Mouse (Mus musculus): ENCODE measurements around the gene Vps37c. TPM values are rescaled to one million over a fixed set of nuclear protein-coding genes. Genes with fewer than 3 reads are reported as not detected.

Vps37c gene
- total and polyA plus RNA-seq, 3 experiments, result 8.1 to 11.9 TPM; not detected in 1

DNA sequence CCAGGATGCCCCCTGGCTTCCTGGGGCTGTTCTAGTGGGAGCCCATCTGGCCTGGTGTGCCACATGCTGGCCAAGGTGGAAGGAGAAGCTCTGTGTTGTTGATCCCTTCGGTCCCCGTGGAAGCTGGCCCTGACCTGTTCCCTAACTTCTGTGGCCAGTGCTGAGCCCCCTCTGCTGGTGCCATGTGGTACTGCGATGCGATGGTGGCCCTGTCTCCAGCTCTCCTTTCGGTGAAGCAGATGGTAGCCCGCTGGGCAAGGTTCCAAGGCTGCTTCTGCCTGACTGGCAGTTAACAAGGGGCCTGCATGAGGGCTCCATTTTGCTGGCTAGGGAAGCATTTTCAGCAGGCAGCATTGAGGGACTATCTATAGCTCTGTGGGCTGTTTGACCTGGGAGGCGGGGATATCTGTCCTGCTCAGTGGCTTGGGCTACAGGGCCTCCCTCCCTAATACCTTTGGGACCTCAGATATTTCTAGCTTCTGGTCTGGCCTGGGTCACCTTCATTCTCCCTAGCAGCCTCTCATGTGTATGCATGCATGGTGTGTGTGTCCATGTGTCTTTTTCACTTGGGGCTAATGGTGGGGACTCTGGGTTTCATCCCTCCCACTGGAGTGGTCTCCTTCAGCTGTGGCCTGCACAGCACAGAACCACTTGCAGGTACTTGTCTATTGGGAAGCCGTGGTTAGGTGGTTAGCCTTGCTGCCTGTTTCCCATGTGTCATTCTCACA lies 21.0 kb downstream of the Vps37c start:
- Histone ChIP-seq H3K4me1 (ENCODE audit: control insufficient read depth in 1 of 2, insufficient read depth in 2 of 2, low read length in 2 of 2) (0 out of 4 replicates have a peak, but pooled peaks cover 0 to 4% of the 10 kb centered on the region in 2 experiments), H3K36me3 (ENCODE audit: control insufficient read depth in 1 of 2, insufficient read depth in 2 of 2, low read length in 2 of 2) (peaks cover 0 to 3% of the 10 kb centered on the region in 2 experiments; a peak in 2 of 4 replicates), H3K79me2 (ENCODE audit: control insufficient read depth, insufficient read depth, low read length, poor library complexity) (no peaks in the 10 kb centered on the region), H3K9me3 (replicated peaks; ENCODE audit: insufficient read depth, low read length) (no peaks in the 10 kb centered on the region), H3K27me3 (ENCODE audit: control insufficient read depth in 1 of 2, insufficient read depth in 2 of 2, low read length in 2 of 2) (no peaks in the 10 kb centered on the region), H3K27ac (ENCODE audit: control insufficient read depth, low read depth, low read length) (no peak overlapping the region), H3K4me3 (ENCODE audit: control insufficient read depth in 1 of 2, insufficient read depth in 1 of 2, low read depth in 2 of 2, low read length in 2 of 2) (no peak overlapping the region), H3K9ac (ENCODE audit: control insufficient read depth, low read depth, low read length, poor library complexity, severe bottlenecking) (no peak overlapping the region)
- no peak for TF ChIP-seq TCF12 (IDR thresholded peaks at IDR 0.05; ENCODE audit: low read depth, low read length)
- TF ChIP-seq SMC3 (IDR thresholded peaks at IDR 0.05; ENCODE audit: low read depth, low read length), result peak; percentile 86
- TF ChIP-seq MEF2A (IDR thresholded peaks at IDR 0.05; ENCODE audit: extremely low read depth, insufficient replicate concordance, low read depth, low read length, poor library complexity, severe bottlenecking), result no peak
- TF ChIP-seq MYC (IDR thresholded peaks at IDR 0.05; ENCODE audit: low read depth, low read length), result 0 out of 2 replicates have a peak, but pooled peaks have one; percentile 52
- TF ChIP-seq POLR2AphosphoS5 (IDR thresholded peaks at IDR 0.05; ENCODE audit: borderline replicate concordance, low read depth, low read length), result no peak
- TF ChIP-seq JUND (IDR thresholded peaks at IDR 0.05; ENCODE audit: low read depth, low read length), result no peak
- no peak for TF ChIP-seq UBTF (IDR thresholded peaks at IDR 0.05; ENCODE audit: borderline replicate concordance, insufficient read depth, low read depth, low read length)
- no peak for TF ChIP-seq MAFK (IDR thresholded peaks at IDR 0.05; ENCODE audit: borderline replicate concordance, low read depth, low read length)
- TF ChIP-seq NRF1 (IDR thresholded peaks at IDR 0.05; ENCODE audit: insufficient read depth, low read depth, low read length, poor library complexity, severe bottlenecking), result no peak
- TF ChIP-seq CHD1 (IDR thresholded peaks at IDR 0.05; ENCODE audit: low read depth, low read length), result no peak
- no peak for TF ChIP-seq POLR2A (IDR thresholded peaks at IDR 0.05; ENCODE audit: control insufficient read depth in 1 of 2, insufficient read depth in 1 of 2, low read depth in 1 of 2, low read length in 2 of 2, poor library complexity in 1 of 2)
- TF ChIP-seq ZMIZ1 (IDR thresholded peaks at IDR 0.05; ENCODE audit: low read depth, low read length), result no peak
- peak; percentile 80 for TF ChIP-seq RAD21 (IDR thresholded peaks at IDR 0.05; ENCODE audit: low read depth, low read length)
- no peak for TF ChIP-seq HCFC1 (IDR thresholded peaks at IDR 0.05; ENCODE audit: low read depth, low read length)
- no peak for TF ChIP-seq POLR2AphosphoS2 (IDR thresholded peaks at IDR 0.05; ENCODE audit: low read length)
- TF ChIP-seq MYB (IDR thresholded peaks at IDR 0.05; ENCODE audit: low read depth, low read length), result no peak
- TF ChIP-seq NELFE (IDR thresholded peaks at IDR 0.05; ENCODE audit: low read depth, low read length), result no peak
- TF ChIP-seq MAX (IDR thresholded peaks at IDR 0.05; ENCODE audit: low read length), result peak; percentile 72
- TF ChIP-seq ZC3H11A (IDR thresholded peaks at IDR 0.05; ENCODE audit: low read depth, low read length), result peak; percentile 71
- no peak for TF ChIP-seq GABPA (IDR thresholded peaks at IDR 0.05; ENCODE audit: low read depth, low read length)
- no peak for TF ChIP-seq MAZ (IDR thresholded peaks at IDR 0.05; ENCODE audit: low read depth, low read length)
- TF ChIP-seq GATA1 (IDR thresholded peaks at IDR 0.05; ENCODE audit: low read depth, low read length), result no peak
- no peak for TF ChIP-seq ETS1 (IDR thresholded peaks at IDR 0.05; ENCODE audit: low read depth, low read length)
- no peak for TF ChIP-seq BHLHE40 (IDR thresholded peaks at IDR 0.05; ENCODE audit: borderline replicate concordance, low read depth, low read length)
- peak; percentile 38; the same call in 1 of the 2 replicates for TF ChIP-seq SIN3A (IDR thresholded peaks at IDR 0.05; ENCODE audit: low read length)
- peak; percentile 94 to 96 (median 94) for TF ChIP-seq CTCF (IDR thresholded peaks at IDR 0.05 in 2 of 3, conservative IDR thresholded peaks at IDR 0.05 in 1 of 3; ENCODE audit: control insufficient read depth in 1 of 3, insufficient read depth in 1 of 3, low read depth in 2 of 3, low read length in 3 of 3, poor library complexity in 1 of 3, severe bottlenecking in 1 of 3)
- no peak for TF ChIP-seq ELF1 (IDR thresholded peaks at IDR 0.05; ENCODE audit: low read depth, low read length)
- DNase-seq (ENCODE audit: low read depth, low spot score), result peak; percentile 91

Data from MEL (cell line).